Mouse (Mus musculus): ENCODE measurements around the gene Creb3l1.

GRCm38 (mm10) chr2:91960459-91960858 lies 63.8 kb downstream of the Creb3l1 start:
- TF ChIP-seq POLR2A (IDR thresholded peaks at IDR 0.05; ENCODE audit: borderline replicate concordance, extremely low read depth, low read depth, low read length): no peak
- no peak for TF ChIP-seq CTCF (IDR thresholded peaks at IDR 0.05; ENCODE audit: insufficient read depth, low read length)
